Mouse (Mus musculus) olfactory bulb, adult 2 months (tissue): ENCODE data around the gene Tsn.

Source experiments
- CTCF ChIP-seq: fragments of 200-500 bp; IDR thresholded peaks from 2 replicates; pipeline ENCODE4 v1.5.1; 2012; ENCODE audit warnings: low read depth, mild to moderate bottlenecking, low read length, moderate library complexity; ENCODE audit not compliant: insufficient read depth
- POLR2A ChIP-seq: fragments of 200-500 bp; IDR thresholded peaks from 2 replicates; pipeline ENCODE4 v1.6.1; 2012; ENCODE audit warnings: mild to moderate bottlenecking, low read depth, low read length, moderate library complexity; ENCODE audit not compliant: insufficient read depth

DNA sequence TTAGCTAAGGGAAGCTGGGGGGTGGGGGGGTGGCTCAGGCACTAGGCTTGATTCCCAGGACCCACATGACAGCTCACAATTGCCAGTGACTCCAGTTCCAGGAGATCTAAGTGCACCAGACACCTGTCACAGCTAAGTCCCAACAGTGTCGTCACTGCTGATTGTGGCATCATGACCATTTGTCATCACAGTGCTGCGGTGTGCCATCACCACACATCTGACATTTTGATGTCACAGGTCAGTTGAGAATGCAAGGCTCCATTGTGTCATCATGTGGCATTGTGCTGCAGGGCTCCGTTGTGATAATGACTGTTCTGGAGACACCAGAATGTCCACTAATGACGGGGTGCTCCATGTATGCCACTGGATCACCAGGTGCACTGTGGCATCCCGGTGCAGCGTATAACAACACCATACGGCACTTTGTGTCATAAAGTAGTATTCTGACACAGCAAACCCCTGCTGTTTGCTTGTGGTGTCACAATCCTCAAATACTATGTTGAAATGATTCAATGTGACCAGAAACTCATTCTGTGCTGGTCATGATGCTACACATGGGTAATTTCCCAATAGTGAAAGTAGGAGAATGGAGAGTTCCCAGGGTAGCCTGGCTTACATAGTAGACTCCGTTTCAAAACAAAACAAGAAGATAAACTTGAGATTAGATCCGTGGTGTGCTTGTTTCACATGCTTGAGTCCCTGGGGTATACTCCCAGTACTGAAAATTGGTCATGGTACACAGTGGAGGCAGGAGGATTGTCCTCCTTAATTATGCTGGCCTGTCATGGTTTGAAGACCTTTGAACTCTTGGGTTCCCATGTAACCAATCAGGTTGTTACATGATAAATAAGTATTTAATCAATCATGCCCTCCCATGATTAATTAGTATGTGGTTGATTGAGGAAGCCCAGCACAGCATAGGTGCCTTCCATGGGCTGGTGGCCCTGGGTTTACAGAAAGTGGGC, 23.5 kb upstream of the Tsn start:
- TF ChIP-seq POLR2A (no peak), CTCF (no peak)
